Mouse (Mus musculus) neural tube, embryonic 13.5 days (tissue): ENCODE data around the gene AI464131. TPM values are rescaled to one million over a fixed set of nuclear protein-coding genes. Genes with fewer than 3 reads are reported as not detected.
"Not testable (repeated sequence)": the region's sequence is repeated elsewhere in the genome, so short reads cannot be mapped to it uniquely, and the experiment has no call there.

Experiments used
- ATAC-seq: fragments of 200-750 bp; cut with Nextera tagmentation; 2 replicates; pipeline ENCODE4 v1.8.0; 2017; ENCODE audit warnings: low read depth, mild to moderate bottlenecking, moderate TSS enrichment, moderate library complexity
- H3K27ac ChIP-seq: fragments of 300-500 bp; sonication (generic); replicated peaks from 2 replicates; pipeline ENCODE4 v1.5.1; 2015; ENCODE audit warnings: moderate library complexity, mild to moderate bottlenecking, inconsistent platforms
- H3K27me3 ChIP-seq: fragments of 300-500 bp; sonication (generic); 2 replicates; pipeline ENCODE4 v1.6.1; 2015; ENCODE audit warnings: mild to moderate bottlenecking, inconsistent platforms
- H3K36me3 ChIP-seq: fragments of 300-500 bp; sonication (generic); 2 replicates; pipeline ENCODE4 v1.6.1; 2015; ENCODE audit warnings: mild to moderate bottlenecking, inconsistent platforms
- H3K4me1 ChIP-seq: fragments of 300-500 bp; sonication (generic); replicated peaks from 2 replicates; pipeline ENCODE4 v1.6.1; 2015; ENCODE audit warnings: inconsistent platforms
- H3K4me2 ChIP-seq: fragments of 300-500 bp; sonication (generic); 2 replicates; pipeline ENCODE4 v1.6.1; 2015; ENCODE audit warnings: inconsistent platforms, mild to moderate bottlenecking, moderate library complexity
- H3K4me3 ChIP-seq: fragments of 300-500 bp; sonication (generic); 2 replicates; pipeline ENCODE4 v1.5.1; 2015; ENCODE audit warnings: mild to moderate bottlenecking, inconsistent platforms
- H3K9ac ChIP-seq: fragments of 300-500 bp; sonication (generic); 2 replicates; pipeline ENCODE4 v1.6.1; 2015; ENCODE audit warnings: moderate library complexity, mild to moderate bottlenecking, inconsistent platforms
- H3K9me3 ChIP-seq: fragments of 300-500 bp; sonication (generic); 2 replicates; pipeline ENCODE4 v1.6.1; 2016; ENCODE audit warnings: inconsistent platforms
- WGBS: fragments of 180-500 bp; shearing (Covaris S2); methylation state at CpG from one replicate; pipeline ENCODE4 v1.1.7; 2015; 5-methylcytosine and 5-hydroxymethylcytosine counted together
- polyA plus RNA-seq: library from polyadenylated mRNA; unstranded; fragments of >200 nt; fragmentation: Nextera tagmentation; extraction: Ambion mirVana; gene quantifications from 2 replicates; pipeline ENCODE4 v1.2.1, GENCODE M21; 2015

AI464131 gene
- polyA plus RNA-seq, 1 experiment from 2014 or later, result 5.7 TPM

- WGBS, result 5% methylated on average over 17 of the region's 17 CpGs
- peak overlapping the region; percentile 63 for H3K4me3 ChIP-seq
Observed at GRCm38 (mm10) chr4:41465287-41465665, 37.6 kb downstream of the AI464131 start.

GRCm38 (mm10) chr4:41464345-41465286 lies 38.3 kb downstream of the AI464131 start, which contains the start of the genes Kif24 and Nudt2:
TSS of gene Kif24 (minus strand) at chr4:41464887.
TSS of gene Nudt2 (plus strand) at chr4:41465151.
- Histone ChIP-seq H3K27me3 (no peaks in the 10 kb centered on the region), H3K27ac (peak within 1 kb of the TSS; percentile 69), H3K4me1 (peaks cover 25% of the 10 kb centered on the region), H3K4me2 (peak within 1 kb of the TSS; percentile 64), H3K9me3 (no peaks in the 10 kb centered on the region), H3K4me3 (peak within 1 kb of the TSS; percentile 63), H3K9ac (peak within 1 kb of the TSS; percentile 79), H3K36me3 (no peaks in the 10 kb centered on the region)
- ATAC-seq, result peak; percentile 99
- under 1% methylated on average over 70 of the region's 70 CpGs for WGBS

More at GRCm38 (mm10) chr4:41465287-41465665, 37.6 kb downstream of the AI464131 start:
- Histone ChIP-seq H3K9me3 (no peaks in the 10 kb centered on the region), H3K27ac (peak overlapping the region; percentile 69), H3K27me3 (no peaks in the 10 kb centered on the region), H3K4me1 (peaks cover 30% of the 10 kb centered on the region), H3K9ac (peak overlapping the region; percentile 79), H3K36me3 (no peaks in the 10 kb centered on the region), H3K4me2 (peak overlapping the region; percentile 53)
- peak; percentile 36 for ATAC-seq

DNA sequence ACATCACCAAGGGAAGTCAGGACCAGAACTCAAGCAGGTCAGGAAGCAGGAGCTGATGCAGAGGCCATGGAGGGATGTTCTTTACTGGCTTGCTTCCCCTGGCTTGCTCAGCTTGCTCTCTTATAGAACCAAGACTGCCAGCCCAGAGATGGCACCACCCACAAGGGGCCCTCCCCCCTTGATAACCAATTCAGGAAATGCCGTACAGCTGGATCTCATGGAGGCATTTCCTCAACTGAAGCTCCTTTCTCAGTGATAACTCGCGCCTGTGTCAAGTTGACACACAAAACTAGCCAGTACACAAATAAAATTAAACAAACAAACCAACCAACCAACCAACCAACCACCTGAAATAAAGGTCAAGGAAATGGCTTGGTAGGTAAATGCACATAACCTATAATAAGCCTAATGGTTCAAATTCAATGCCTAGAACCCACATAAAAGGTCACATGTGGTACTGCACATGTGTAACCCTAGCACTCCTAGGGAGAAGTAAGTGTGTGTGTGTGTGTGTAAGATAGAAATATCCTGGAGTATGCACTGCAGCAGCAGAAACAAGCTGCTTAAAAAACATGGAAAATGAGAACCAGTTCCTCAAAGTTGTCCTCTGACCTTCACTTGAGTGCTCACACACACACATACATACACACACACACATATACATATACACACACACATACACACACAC lies 39.7 kb downstream of the AI464131 start:
- not testable (repeated sequence) for H3K36me3 ChIP-seq, H3K9me3 ChIP-seq, H3K4me3 ChIP-seq, H3K9ac ChIP-seq, H3K27me3 ChIP-seq, H3K27ac ChIP-seq, ATAC-seq
- H3K4me1 ChIP-seq, result peaks cover 18% of the 10 kb centered on the region
- WGBS, result 84% methylated on average over 3 of the region's 3 CpGs
- peak overlapping the region; percentile 64 for H3K4me2 ChIP-seq

GRCm38 (mm10) chr4:41460690-41461089 lies 42.2 kb downstream of the AI464131 start:
- Histone ChIP-seq H3K4me3 (no peak overlapping the region), H3K27me3 (no peaks in the 10 kb centered on the region), H3K4me2 (no peak overlapping the region), H3K9me3 (no peaks in the 10 kb centered on the region), H3K27ac (no peak overlapping the region), H3K4me1 (peaks cover 14% of the 10 kb centered on the region), H3K9ac (no peak overlapping the region), H3K36me3 (no peaks in the 10 kb centered on the region)
- WGBS, result 98% methylated on average over 1 of the region's 1 CpGs
- ATAC-seq, result no peak

DNA sequence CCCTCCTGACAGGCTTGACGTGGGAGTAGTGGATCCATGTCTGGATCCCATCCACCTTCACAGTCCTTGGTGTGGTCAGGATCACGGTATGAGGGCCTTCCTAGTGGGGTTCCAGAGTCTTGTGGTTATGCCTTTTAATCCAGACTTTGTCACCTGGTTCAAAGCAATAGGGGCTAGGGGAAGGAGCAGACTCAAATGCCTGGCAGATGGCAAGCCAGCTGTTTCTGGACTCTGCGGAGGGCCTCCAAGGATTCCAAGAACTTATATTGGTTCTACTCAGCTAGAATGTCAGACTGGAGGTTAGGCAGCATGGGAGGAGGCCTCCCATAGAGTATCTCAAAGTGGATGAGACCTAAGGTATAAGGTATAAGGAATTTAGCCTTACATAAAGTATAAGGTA lies 55.3 kb downstream of the AI464131 start:
- 0 out of 2 replicates have a peak, but pooled peaks cover 6% of the 10 kb centered on the region for H3K36me3 ChIP-seq
- no peak overlapping the region for H3K9ac ChIP-seq
- 93% methylated on average over 3 of the region's 3 CpGs for WGBS
- no peaks in the 10 kb centered on the region for H3K4me1 ChIP-seq
- H3K4me3 ChIP-seq, result no peak overlapping the region
- no peak overlapping the region for H3K27ac ChIP-seq
- H3K4me2 ChIP-seq, result no peak overlapping the region
- no peaks in the 10 kb centered on the region for H3K27me3 ChIP-seq
- no peak for ATAC-seq
- H3K9me3 ChIP-seq, result no peaks in the 10 kb centered on the region

Other genes starting within 250 kb of the AI464131 start
- gene Ubap2, start 227.9 kb downstream of the AI464131 start, polyA plus RNA-seq, result 58.3 and 77.6 TPM in 2 replicates
- 78.2 and 78.3 TPM in 2 replicates for gene Dcaf12, start 188.2 kb downstream of the AI464131 start, polyA plus RNA-seq
- gene Ubap1, start 154.1 kb downstream of the AI464131 start, polyA plus RNA-seq, result 72.6 and 85.5 TPM in 2 replicates
- gene Kif24, start 38.2 kb downstream of the AI464131 start, polyA plus RNA-seq, result 2.3 and 2.8 TPM in 2 replicates
- gene Nudt2, start 37.9 kb downstream of the AI464131 start, polyA plus RNA-seq, result 57.0 and 62.7 TPM in 2 replicates
- gene 1110017D15Rik, start 14.3 kb upstream of the AI464131 start, polyA plus RNA-seq, result 6.8 and 8.7 TPM in 2 replicates
- 14.7 and 18.8 TPM in 2 replicates for gene Fam219a, start 66.5 kb upstream of the AI464131 start, polyA plus RNA-seq
- gene Dnaic1, start 66.7 kb upstream of the AI464131 start, polyA plus RNA-seq, result 0.87 and 1.0 TPM in 2 replicates
- gene Enho, start 137.2 kb upstream of the AI464131 start, polyA plus RNA-seq, result 79.3 and 81.9 TPM in 2 replicates
- 28.9 and 29.7 TPM in 2 replicates for gene Cntfr, start 194.0 kb upstream of the AI464131 start, polyA plus RNA-seq
- gene Il11ra1, start 196.9 kb upstream of the AI464131 start, polyA plus RNA-seq, result 53.6 and 60.2 TPM in 2 replicates
- 62.6 and 63.4 TPM in 2 replicates for gene Rpp25l, start 210.5 kb upstream of the AI464131 start, polyA plus RNA-seq
- gene Dctn3, start 220.1 kb upstream of the AI464131 start, polyA plus RNA-seq, result 278 and 317 TPM in 2 replicates
- 1.6 and 2.2 TPM in 2 replicates for gene Arid3c, start 228.1 kb upstream of the AI464131 start, polyA plus RNA-seq